Mouse (Mus musculus) layer of hippocampus, postnatal 25 days (tissue): ENCODE results near the gene Hagh. TPM values are rescaled to one million over a fixed set of nuclear protein-coding genes. Genes with fewer than 3 reads are reported as not detected.

Experiments used
- DNase-seq, 2 experiments: peaks; one replicate each; pipeline ENCODE4 v3.0.0; 2022; ENCODE audit warnings: mixed read lengths in 2 of 2, low spot score in 1 of 2; ENCODE audit errors: extremely low spot score in 1 of 2
- total RNA-seq, 2 experiments: library from RNA; stranded (reverse); gene quantifications; 2 replicates each; pipeline ENCODE4 v1.2.3; 2021

Hagh gene
- total RNA-seq, result 100 to 1,000 TPM; 127 to 136 TPM

DNA sequence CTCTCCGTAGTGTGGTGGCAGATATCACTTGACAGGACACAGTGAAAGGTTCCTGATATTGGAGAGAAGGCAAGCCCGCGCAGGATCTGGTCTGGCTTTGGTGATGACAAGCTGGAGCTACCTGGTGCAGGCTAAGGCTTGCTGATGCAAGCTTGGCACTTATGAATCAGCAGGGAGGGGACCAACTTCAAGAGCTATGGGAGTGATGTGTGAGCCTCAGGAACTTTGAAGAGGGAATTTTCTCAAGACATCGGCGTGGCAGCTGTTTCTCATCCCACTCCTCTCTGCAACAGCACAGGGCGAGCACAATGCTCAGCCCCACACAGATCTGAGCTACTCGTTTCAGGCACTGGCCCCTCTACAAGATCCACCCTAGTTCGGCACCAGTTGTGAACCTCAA, at the start of gene Hagh:
Gene Hagh (plus strand): TSS at position 302 of the 400 bp plus-strand sequence.
- no peak for DNase-seq

DNA sequence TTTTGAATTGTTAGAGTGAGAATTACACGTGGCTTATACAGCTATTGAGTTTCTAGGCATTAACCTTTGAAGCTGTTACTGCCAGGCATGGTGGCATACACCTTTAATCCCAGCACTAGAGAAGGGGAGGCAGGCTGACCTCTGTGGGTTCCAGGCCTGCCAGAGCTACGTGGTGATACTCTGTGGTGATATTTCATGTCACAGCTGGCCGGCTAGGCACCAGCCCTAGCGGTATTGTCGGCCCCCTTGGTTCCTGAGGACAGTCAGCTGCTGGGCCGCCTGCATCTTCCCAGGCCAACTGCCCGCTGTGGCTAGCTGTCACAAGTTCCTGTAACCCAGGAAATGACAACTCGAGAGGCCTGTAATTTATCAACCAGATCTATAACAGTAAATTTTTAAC, 47.8 kb upstream of the Hagh start:
- DNase-seq, result no peak

DNA sequence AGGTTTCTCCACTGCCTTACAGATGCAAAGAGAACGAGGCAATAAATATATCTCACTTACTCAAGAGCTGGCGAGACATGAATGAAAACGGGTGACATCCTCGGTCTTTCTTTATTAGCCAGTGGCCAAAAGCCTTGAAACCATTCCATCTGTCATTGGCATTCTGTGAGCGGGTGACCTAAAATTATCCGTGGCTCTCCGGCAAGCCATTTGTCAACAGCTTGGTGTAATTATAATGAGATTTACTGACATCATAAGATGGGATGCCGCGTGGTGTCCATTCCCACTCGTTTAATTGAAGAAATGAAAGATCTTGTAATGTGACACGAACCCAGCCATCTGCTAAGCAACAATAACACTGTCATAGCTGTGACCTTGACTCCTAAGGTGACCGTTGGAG, 45.2 kb upstream of the Hagh start:
- DNase-seq, result no peak

DNA sequence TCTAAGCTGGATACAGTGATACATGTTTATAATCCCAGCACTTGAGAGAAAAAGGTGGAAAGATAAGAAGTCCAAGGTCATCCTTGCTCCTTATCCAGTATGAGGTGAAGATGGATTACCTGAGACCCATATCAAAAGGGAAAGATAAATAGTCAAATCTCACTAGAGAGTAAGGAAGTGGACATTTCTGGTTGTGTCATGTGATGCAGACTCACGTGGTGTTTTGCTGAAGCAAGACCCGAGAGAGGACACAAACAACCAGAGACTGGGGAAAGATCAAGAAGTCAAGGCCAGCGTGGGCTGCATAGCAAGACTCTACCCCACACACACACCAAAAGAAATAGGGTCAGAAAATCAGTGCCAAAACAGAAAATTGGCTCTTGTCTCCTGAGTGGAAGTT, 43.0 kb upstream of the Hagh start:
- DNase-seq, result no peak

DNA sequence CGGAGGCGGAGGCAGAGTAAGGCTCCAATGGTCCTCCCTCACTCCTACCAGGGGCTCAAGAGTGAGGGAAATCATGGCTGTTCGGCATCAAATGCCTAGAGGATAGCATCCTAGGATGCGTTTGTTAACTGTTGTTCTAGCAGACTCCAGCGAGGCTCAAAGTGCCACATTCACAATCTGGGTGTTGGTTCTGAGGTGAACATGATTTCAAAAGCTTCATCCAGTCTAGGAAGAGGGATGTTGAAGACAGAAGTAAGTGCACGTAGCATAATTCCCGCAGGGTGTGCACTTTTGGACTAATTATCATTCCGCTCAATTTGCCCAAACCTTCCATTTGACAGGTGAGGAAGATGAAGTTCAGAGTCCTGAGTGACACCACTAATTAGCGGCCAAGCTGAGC, 41.7 kb upstream of the Hagh start:
- no peak for DNase-seq

DNA sequence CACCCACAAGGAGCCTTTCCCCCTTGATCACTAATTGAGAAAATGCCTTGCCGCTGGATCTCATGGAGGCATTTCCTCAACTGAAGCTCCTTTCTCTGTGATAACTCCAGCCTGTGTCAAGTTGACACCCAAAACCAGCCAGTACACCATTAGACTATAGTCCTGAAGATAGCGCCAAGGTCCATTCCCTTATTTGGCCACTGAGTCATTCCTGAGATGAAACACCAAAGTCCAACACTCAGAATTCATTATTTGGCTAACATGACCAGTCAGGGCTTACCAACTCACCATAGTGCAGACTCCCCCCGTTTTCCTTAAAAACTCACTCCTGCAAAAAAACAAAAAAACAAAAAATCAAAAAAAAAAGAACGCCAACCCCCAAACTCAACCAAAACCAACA, 40.5 kb upstream of the Hagh start:
- DNase-seq, result no peak

DNA sequence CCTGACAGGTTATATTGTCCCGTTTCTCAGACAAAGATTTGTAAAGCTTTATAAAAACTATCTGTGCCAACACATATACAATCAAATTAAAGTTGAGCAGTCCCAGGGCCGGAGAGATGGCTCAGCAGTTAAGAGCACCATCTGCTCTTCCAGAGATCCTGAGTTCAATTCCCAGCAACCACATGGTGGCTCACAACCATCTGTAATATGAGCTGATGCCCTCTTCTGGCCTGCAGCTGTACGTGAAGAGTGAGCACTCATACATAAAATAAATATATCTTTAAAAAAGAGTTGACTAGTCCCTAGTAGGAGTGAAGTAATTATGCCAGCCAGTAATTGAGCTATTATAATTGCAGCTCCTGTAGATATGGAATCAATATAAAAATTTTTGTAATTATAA, 39.4 kb upstream of the Hagh start:
- DNase-seq, result no peak

DNA sequence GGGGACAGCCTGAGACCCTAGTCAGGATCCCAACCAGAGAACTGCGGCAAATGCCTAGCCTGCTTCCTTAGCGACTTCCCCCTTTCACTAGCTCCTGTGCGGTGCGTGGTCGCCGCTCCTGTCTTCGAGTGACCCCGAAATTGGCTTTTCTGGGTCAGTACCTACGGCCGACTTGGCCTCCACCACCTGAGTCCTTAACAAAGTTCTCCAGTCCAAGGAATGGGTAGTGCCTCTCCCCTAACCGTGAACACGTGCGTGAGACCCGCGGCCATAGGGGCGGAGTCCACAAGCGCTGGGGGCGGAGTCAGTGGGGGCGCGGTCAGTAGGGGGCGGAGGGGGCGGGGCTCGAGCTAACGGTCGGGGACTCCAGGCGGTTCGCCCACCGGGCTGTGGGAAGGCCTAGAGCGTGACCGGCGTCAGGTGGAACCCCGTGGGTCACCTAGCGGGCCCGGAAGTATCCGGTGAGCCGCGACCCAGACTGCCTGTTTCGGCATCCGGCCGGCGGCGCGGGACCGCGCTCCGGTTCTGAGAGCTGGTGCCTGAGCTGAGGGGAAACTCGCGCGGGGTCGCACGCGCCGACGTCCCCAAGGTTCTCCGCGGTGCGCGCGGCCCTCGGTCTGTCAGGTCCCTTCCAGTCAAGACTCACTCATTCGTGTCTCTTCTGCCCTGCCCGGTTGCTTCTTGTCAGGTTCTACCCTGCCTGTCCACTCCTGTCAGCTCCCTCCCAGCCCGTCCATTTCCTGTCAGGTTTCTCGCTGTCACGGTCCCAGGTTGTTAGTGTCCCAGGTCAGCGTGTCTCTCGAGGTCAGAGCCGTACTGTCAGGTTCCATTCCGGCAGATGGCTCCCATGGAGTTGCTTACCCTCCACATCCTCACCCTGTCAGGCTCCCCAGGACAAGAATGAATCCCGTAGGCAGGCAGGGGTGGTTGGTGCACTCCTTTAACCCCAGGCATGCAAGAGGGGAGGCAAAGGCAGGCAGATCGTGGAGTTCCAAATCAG, 35.7 kb upstream of the Hagh start, which contains the start of gene Meiob:
Gene Meiob (plus strand): TSS at position 338 of the 1,000 bp plus-strand sequence.
- DNase-seq, result peak; percentile 11 to 18

DNA sequence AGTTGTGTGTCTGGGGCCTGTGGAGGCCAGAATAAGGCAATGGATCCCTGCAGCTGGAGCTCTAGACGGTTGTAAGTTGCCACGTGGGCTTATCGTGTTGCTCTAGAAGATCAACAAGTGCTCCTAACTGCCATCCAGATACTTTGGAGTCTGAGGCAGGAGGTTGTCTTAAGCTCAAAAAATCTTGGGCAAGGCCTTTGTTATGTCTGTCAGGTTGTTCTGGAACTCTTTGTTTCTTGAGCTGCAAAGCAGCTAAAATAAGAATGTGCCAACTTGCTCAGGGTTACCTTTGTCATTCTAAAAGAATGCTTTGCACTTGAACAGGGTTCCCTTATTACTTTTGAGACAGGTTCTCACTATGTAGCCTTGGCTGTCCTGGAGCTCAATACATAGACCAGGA, 28.7 kb upstream of the Hagh start:
- no peak for DNase-seq

DNA sequence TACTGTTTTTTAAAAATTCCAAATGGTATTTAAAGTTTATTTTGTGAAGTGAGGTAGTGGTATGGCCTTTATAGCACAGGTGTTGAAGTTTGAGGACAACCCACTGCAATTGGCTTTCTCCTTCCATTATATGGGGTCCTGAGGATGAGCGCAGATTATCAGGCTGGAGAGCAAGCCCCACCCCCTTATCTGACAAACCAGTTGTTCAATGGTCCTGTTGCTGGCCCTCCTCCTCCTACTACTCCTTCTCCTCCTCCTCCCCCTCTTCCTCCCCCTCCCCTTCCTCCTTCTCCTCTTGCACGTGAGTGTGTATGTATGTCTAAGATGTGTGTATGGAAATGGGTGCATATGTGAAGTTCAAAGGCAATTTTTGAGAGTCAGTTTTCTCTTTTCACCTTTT, 27.7 kb upstream of the Hagh start:
- DNase-seq, result no peak

DNA sequence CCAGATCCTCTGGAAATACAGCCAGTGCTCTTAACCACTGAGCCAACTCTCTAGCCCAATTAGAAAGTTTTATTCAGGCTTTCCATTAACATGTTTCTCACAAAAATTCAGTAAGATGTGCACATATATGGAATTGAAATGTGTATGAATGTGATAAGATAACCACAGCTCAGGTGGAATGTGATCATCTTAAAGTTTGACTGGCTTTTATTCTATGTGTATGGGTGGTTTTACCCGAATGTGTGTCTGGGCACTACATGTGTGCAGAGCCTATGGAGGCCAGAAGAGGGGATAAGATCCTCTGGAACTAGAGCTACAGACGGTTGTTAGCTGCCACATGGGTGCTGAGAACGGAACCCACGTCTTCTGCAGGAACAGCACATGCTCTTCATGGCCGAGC, 24.7 kb upstream of the Hagh start:
- DNase-seq, result no peak

DNA sequence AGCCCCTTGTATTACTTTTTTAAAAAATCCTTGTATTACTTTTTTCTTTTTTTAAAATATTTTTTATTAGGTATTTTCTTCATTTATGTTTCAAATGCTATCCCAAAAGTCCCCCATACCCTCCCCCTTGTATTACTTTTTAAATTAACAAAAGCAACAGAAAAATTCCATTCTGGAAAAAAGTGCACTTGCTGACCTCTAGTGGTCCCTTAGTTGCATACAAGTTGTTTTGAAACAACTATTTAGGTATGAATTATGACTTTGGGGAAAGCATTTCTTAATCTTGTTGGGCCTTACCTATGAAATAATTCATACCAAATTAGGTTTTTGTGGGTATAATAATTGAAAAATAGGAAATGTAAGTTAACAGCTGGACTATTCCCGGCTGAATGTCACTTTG, 22.4 kb upstream of the Hagh start:
- DNase-seq, result no peak

DNA sequence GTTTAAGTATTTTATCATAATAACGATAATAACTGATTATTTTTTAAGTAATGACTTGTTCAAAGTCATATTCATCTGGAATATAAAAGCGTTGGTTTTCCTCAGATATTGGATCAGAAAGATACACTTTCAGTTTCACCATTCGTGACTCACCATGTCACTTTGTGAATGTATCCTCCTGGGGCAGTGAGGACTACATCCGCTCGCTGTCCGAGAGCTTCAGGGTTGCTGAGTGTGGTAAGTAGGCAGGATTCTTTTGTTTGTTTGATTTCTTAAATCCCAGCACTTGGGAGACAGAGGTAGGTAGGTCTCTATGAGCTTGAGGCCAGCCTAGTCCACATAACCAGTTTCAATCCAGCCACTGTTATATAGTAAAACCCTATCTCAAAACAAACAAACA, 21.8 kb upstream of the Hagh start:
- no peak for DNase-seq

DNA sequence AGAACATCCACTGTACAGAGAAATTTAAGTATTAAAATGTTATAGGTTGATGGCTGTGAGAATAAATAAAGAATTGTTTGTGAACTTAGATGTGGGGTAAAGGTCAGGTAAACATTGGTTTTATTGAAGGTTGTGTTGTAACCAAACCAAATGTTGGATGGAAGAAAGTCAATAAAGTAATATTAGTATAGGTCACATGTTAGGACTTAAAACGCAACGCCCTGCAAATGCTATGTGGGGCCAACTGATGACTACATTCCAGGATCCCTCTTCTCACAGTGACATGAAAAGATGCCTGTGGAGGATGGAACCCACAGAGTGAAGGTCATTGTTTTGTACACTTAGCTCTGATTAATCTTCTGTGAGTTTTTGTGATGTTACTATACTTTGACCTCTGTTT, 20.5 kb upstream of the Hagh start:
- no peak for DNase-seq

DNA sequence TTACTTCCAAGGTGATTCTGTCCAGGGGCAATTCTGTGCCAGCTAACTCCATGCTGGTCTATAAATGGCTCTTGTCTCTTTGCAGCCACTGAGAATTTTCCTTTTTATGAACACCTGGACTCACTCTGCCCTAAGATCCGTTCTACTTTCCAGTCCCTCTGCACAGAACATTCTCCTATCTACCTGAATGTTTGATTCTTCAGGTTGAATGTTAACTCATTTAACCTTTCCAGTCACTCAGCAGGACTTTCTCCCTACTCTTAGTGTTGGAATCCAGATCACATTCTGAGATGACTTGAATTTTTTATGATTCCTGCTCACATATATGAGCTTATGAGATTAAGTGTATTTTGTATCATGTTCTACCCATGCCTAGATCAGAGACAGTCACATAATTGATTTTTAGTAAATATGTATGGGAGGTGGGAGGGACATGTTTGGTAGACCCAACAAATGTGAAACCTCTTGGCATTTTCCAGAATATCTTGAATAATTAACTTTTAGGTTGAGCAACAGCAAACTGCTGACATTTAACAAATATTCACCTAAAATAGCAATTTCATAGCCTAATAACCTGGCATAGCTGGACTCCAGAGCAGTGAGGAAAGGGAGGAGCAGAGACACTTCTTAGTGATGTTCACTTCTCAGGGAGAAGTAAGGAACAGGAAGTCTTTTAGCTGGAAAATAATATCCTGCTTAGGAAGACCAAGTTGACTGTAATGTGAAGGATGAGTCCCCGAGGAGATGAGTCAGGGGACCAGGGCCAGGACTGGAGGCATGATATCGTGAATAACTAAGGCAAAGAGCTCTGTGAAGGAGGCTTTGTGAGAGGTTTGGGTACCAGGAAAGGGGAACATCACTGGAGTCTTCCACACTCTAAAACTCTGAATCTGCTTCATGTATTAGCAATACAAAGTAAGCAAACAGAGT, 18.3 kb upstream of the Hagh start:
- DNase-seq, result no peak

DNA sequence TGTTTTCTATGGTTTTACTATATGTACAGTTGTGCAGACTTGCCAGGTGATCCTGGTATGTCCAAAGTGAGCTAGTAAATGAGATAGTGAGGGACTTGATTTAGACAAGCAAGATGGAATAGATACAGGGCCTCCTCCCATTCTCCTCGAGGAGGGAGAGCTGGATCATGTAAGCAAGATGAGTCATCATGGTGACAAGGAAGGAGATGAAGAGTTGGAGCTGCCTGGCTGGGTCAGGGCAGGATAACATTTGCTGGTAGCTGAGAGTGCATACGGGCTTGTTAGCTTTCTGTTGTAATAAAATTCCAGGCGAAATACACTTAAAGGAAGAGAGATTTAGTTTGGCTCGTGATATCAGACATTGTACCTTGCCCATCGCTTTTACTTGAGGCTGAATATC, 398 bp downstream of the Hagh start:
- no peak for DNase-seq

DNA sequence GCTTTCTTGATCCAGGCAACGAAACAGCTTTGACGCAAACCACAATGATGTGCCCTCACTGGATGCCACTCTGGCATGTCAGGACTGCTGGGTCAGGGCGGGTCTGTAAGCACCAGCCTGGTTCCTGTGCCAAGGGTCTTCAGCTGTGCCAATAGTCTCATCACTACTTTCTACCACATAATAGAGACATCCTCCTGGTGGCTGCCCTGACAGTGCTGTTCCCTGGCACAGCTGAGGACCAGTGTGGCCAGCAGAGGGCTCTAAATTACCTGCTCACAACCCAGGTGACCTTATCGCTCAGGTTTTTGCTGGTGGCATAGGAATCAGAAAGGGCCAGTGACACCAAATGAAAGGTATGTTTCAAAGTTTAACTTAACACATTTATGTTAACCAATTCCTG, 1.2 kb downstream of the Hagh start:
- no peak for DNase-seq

DNA sequence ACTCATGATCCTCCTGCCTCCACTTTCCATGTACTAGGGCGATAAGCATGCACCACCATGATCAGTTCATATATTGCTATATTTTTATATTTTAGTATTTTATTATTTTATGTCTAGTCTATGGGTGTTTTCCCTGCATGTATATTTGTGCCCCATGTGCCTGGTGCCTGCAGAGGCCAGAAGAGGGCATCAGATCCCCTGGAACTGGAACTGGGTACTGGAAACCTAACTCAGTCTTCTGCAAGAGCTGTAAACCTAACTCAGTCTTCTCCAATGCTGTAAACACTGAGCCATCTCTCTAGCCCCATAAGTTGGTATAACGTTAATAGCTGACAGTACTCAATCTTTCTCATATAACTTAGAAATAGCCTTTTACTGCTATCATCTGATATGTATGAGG, 2.7 kb downstream of the Hagh start:
- DNase-seq, result no peak

DNA sequence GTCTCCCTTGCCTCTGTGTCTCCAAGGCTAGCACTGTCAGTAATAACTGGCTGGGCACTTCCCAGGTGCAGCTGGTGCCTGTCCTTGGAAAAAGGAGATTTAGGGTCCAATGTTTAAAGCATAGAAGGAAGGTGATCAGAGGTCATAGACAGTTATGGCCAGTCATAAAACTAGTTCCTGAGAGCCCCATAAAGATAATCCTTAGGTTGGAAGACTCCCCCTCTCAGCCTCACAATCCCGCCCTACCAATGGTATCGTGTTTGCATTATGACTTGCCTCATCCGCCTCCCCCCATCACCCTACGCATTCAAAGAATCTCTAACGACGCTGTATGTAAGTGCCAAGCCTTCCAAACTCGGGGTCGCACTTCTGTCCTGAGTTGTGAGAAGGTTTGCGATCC, 4.6 kb downstream of the Hagh start:
- no peak for DNase-seq

DNA sequence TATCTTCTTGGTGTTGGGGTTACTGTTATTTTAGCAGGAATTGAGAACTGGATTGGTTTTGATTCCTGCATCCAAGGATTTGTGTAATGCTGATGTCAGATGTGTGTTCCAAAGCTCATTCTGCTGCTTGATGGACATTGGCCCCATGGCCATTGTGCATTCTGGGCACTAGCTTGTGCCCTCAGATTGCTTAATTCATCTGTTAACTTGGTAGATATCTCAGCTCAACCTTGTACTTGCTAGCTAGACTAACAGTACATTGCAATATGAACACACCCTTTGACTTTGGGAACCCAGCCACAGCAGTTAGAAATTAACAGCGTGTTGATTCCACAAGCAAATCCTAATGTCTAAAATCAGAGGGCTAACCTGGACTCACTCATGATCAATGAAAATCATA, 7.4 kb downstream of the Hagh start:
- no peak for DNase-seq

DNA sequence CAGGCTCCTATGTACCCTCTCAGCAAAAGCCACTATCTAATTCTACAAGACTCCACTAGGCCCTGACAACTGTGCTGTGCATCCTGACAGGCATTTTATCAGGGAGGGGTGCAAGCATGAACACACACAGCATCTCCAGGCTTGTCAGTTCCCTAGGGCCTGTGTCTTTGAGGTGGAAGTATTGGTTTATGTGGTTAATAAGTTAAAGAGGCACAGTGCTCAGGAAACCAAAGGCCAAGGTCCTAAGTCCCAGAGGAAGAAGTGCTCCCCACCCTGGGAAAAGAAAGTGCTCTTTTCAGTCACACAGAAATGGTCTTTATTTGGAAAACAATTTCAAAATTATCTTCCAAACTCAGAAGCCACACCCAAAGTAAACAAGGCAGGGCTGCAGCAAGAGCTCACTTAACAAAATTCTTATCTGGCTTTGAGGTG, 8.7 kb downstream of the Hagh start:
- no peak for DNase-seq
